Mouse (Mus musculus) urinary bladder, adult 18-20 months (tissue): Measurements from ENCODE around the gene Noxo1.
"Not testable (repeated sequence)": the region's sequence is repeated elsewhere in the genome, so short reads cannot be mapped to it uniquely, and the experiment has no call there.

Experiments
- DNase-seq, 2 experiments: peaks; one replicate each; pipeline ENCODE4 v3.0.0; 2022; ENCODE audit warnings: low spot score in 2 of 2, mixed read lengths in 2 of 2

Noxo1 gene

DNA sequence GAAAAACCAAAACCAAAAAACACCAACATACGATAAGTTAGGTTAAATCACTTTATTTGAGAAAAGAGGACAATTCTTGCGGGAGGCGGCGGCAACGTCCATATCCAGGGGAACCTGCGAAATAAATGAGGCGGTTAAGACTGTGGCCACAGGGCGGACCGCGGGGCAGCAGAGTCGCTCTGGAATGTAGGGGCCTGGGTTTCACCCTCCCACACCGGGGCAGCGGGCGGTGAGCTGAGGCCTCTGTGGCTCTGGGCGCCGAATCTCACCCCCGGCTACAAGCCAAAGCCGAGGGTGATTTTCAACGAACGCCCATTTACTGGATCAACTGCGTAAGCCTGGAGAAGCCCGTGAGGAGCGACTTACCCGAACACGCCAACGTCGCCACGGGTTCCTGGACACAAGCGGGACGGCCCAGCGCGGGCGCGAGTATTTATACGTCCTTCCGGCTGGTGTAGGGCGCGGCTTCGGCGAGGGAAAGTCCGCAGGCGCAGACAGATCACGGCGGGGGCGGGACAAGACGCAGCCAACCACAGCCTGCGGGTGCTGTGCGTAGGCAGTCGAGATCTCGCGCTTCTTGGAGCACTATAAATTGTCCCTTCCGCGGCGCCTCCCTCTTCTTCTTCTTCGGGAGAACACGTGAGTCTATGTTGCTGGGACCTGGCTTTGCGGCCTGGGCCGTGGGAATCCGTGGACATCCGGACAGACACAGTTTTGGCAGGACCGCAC is 23.6 kb downstream of the Noxo1 start:
- peak; percentile 89 to 97 for DNase-seq

DNA sequence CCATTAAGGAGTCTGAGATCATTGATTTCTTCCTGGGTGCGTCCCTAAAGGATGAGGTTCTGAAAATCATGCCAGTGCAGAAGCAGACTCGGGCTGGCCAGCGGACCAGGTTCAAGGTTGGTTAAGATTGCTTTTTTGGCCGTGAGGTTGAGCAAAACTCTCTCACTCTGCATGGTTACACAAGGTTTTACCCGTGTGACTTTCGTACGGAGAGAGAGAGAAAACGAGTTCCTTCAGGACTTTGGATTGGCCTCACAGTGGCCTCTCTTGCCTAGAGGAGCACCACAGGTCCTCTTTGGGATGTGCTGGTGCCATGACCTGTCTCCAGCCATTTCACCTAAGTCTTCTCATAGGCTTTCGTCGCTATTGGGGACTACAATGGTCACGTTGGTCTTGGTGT is 24.6 kb downstream of the Noxo1 start:
- DNase-seq: not testable (repeated sequence)

DNA sequence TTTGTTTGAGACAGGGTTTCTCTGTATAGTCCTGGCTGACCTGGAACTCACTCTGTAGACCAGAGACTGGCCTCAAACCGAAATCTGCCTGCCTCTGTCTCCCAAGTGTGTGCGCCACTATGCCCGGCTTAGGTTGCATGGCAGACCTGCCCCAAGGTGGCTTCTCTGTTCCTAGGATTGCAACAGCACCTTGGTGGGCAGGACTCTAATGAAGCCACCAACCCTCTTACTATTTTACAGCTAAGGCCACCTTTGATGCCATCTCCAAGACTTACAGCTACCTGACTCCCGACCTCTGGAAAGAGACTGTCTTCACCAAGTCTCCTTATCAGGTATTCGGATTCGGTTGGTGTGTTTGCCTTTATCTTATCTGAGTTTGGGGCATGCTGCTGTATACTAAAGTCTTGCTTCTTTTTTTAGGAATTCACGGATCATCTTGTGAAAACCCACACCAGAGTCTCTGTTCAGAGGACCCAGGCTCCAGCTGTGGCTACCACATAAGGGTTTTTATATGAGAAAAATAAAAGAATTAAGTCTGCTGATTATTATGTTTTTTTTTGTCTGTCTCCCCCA is 25.4 kb downstream of the Noxo1 start:
- not testable (repeated sequence) for DNase-seq

DNA sequence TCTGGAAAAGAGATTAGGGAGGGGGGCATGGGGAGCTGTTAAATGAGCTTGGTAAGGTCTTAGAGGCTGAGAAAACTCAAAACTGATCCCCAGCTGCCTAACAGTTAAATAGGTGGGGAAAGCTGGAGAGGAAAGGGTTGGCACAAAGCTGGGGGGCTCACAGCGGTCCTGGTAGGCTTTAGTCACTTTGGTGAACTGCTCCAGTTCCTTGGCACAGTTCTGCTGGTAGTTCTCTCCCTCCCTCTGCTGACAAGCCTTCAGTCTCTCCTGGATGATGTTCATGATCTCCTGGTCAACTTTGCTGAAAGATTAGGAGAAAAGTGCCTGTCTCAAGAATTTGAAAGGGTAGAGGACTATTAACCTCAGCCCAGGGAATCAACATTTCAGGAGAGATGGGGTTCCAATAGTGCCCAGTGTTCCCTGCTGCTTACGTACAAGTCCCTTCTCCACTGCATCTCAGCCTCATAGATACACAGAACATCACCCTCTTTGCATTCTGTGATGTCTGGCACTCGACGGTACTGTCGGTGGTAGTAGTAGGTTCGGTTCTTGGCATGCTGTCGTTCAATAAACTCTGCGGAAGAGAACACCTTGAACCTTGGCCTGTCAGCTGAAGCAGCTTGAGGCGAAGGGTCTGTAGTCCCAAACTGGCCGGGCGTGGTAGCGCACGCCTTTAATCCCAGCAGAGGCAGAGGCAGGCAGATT is 26.3 kb downstream of the Noxo1 start:
- no peak for DNase-seq

DNA sequence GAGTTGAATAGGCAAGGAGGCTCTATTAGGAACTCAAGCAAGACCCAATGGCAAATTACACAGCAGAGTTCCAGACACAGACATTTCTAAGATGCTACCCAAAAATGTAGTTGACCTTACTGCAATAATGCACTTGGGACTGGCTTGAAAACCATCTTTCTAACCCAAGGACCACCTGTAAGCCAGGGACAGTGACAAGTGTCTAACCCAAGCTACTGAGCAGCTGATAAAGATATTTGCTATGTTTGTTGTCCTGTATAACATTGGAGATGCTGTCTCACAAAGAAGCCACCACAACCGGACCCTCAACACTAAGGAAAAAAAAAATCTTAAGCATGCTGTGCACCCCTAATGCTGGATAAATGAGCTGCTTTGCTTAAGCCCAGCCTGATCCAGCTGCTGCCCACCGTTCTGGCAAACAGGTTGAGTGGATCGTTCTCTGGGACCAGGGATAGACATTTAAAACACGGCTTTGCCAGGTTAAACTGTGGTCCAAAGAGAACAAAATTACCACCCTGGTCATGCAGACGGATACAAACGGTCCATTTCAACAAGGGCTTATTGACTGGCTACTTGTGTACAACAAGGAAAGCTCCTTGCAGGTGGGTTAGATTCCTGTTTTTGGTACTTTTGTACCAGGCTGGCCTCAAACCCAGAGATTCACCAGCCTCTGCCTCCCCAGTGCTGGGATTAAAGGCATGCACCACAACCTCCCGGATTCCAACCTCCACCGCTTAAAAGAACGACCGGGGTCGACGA is 27.3 kb downstream of the Noxo1 start:
- DNase-seq: no peak

DNA sequence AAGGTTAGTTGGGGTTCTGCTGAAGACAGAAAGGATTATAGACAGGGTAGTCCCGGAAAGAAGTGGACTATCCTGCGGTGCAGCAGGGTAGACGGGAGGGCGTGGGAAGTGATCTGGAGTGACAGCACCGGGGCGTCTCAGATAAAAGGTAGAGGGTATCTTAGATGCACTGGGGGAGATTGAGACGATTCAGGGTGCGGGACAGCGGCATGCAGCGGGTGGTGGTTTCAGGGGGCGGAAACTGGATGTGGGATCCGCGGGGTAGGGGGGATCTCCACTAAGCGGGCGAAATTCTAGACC is 27.8 kb downstream of the Noxo1 start:
- peak in 1 of 2 experiments; percentile 28 for DNase-seq

DNA sequence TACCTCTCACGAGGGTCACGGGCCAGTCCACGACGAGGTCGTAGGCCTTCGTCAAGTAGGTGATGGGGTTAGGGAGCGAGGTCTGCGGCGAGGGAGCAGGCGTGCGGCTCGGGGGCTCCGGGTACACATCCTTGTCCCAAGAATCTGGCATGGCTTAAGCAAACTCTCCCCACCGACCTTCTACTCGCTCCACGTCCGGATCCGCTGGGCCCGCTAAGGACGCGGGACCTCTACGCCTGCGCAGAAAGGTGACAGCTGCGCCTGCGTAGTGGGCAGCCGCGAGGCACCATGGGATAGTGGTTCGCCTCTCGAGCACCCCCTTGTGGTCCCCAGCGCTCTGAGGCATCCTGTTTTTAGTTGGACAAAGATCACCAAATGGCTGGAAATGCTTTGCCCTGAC is 28.1 kb downstream of the Noxo1 start, which contains the start of gene Ndufb10:
Ndufb10 (minus strand) TSS at position 295 of the 400 bp plus-strand sequence.
- DNase-seq: peak; percentile 90 to 94

DNA sequence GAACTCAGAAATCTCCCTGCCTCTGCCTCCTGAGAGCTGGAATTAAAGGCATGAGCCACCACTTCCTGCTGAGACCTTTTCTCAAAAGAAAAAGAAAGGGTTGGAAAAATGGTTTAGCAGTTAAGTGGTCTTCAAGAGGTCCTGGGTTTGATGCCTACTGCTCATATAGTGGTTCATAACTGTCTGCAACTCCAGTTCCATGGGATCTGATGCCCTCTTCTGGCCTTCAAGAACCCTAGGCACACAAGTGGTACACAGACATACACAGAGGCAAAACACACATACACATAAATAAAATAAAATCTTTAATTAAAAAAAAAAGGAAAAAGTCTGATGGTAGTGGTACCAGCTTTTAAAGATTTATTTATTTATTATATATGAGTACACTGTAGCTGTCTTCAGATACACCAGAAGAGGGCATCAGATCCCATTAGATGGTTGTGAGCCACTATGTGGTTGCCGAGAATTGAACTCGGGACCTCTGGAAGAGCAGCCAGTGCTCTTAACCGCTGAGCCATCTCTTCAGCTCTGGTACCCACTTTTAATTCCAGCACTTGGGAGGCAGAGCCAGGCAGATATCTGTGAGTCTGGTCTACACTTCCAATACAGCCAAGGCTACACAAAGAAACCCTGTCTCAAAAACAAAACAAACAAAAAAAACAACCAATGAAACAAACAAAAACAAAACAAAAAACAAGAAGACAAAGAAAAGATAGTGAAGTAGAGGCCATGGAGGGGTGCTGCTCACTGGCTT is 29.8 kb downstream of the Noxo1 start:
- no peak for DNase-seq

DNA sequence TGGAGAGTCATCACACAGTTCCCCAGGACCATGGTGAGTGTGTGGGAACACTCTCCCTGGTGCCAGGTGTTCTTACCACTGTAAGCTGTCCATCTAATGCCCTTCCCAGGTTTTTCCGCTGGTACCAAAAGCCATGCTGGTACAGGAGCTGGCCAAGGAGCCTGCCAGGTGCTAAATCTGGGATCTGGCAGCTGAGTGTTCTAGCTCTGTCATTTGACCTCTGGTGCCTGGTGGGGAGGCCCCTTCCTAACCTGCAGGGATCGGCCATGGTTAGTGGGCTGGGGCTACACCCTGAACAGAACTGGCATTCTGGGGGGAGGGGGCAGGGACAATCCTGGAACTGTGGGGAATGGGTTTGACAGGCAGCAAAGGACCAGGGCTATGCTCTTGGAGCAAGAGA is 31.6 kb downstream of the Noxo1 start, which contains the start of gene Rpl3l:
Rpl3l (plus strand) TSS at position 203 of the 400 bp plus-strand sequence.
- no peak for DNase-seq

DNA sequence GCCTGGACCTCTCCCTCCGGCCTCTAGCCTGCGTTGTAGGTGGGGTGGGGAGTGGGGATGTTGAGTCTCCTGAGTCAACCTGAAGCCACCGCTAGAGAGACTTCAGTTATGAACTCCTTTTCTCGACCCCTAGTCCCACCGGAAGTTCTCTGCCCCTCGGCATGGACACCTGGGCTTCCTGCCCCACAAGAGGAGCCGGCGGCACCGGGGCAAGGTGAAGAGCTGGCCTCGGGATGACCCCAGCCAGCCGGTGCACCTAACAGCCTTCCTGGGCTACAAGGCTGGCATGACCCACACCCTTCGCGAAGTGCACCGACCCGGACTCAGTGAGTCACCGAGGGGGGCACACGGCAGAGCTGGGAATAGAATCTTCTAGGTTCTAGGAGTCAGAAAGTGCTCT is 32.1 kb downstream of the Noxo1 start:
- no peak for DNase-seq

DNA sequence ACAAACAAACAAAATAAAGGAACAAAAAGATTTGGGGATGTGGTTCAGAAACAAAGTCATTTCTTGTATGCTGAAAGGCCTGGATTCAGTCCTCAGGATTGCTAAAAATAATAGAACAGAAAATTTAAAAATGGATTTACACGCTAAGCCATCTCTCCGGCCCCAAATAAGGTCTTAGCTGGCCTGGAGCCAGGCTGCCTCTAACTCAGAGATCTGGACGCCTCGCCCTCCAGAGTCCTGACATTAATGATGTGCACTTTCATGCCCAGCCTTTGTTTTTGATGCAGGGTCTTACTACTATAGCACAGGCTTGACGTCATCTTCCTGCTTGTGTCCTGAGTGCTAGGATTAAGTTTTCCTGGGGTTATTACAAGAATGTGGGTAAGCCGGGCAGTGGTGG is 33.0 kb downstream of the Noxo1 start:
- no peak for DNase-seq

DNA sequence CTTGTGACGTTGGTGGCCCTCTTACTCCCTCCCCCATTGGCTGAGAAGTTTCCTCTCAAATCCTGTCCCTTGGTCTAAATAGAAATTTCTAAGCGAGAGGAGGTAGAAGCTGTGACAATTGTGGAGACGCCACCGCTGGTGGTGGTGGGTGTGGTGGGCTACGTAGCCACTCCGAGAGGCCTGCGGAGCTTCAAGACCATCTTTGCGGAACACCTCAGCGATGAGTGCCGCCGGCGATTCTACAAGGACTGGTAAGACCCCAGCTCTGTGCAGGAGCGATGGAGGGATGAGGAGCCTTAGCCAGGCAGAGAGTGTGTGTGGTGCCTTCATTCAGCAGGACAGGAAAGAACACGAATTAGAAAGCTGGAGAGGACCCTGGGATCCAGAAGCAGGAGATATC is 34.8 kb downstream of the Noxo1 start:
- DNase-seq: no peak

DNA sequence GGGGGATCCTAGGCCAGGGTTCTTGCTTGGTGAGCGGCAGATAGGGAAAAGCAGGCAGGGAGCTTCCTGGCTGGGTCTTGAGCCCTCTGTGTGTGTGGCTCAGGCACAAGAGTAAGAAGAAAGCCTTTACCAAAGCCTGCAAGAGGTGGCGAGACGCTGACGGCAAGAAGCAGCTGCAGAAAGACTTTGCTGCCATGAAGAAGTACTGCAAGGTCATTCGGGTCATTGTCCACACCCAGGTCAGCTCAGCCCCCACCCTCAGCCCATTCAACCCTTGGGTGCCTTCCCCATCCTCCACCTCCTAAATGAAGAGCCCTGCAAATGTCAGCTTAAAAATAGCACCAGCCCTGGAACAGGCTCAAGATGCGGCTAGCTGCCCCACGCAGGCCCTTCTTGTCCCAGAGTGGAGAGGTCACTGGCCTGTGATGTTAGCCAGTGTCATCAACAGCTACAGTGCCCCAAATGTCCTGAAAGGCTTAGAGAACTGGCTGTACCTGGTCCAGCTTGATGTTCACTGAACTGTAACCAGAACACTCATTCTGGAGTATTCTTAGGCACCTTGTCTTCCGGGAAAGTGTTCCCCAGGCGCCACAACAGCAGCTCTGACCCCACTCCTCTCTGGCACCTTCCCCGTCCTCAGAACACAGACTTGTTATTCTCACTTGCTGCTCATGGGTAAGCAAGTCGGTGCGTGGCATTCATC is 36.4 kb downstream of the Noxo1 start:
- DNase-seq: no peak

DNA sequence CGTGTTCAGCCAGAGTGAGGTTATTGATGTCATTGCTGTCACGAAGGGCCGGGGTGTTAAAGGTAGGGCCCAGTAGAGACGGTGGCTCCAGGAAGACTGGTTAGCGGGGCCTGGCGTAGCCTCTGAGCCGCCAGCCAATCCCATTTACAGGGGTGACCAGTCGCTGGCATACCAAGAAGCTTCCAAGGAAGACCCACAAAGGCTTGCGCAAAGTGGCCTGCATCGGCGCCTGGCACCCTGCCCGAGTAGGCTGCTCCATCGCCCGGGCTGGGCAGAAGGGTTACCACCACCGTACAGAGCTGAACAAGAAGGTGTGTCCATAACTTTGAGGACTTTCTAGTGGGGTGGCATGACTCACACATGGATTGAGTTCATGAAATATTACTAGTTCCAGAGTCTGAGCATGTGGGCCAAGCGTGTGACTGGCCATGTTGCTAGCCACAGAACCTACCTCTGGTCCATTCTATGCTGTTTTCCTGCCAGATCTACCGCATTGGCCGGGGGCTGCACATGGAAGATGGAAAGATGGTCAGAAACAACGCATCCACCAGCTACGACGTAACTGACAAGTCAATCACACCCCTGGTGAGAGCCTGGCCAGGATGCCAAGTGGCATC is 37.5 kb downstream of the Noxo1 start:
- DNase-seq: no peak

DNA sequence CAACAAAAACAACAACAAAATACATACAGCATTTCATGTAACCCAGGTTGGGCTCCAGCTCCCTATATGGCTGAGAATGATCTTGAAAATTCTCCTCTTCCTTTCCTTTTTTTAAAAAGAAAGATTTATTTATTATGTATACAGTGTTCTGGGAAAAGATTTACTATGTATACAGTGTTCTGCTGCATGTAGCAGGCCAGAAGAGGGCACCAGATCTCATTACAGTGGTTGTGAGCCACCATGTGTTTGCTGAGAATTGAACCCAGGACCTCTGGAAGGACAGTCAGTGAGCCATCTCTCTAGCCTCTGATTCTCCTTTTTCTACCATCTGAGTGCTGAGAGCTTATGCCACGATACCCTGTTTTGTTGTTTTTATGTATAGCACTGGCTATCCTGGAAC is 38.5 kb downstream of the Noxo1 start:
- no peak for DNase-seq

DNA sequence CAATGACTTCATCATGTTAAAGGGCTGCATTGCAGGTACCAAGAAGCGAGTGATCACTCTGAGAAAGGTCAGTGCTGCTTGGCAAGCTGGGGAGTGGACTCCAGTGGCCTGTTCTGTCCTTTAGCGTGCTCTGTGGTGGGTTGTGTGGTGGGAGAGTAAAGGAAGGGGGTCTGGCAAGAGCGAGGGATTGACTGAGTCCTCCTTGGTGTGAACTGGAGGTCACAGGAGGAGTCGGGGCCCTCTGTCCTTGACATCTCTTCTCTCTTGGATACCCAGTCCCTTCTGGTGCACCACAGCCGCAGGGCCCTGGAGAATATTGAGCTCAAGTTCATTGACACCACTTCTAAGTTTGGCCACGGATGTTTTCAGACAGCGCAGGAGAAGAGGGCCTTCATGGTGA is 39.4 kb downstream of the Noxo1 start:
- no peak for DNase-seq

DNA sequence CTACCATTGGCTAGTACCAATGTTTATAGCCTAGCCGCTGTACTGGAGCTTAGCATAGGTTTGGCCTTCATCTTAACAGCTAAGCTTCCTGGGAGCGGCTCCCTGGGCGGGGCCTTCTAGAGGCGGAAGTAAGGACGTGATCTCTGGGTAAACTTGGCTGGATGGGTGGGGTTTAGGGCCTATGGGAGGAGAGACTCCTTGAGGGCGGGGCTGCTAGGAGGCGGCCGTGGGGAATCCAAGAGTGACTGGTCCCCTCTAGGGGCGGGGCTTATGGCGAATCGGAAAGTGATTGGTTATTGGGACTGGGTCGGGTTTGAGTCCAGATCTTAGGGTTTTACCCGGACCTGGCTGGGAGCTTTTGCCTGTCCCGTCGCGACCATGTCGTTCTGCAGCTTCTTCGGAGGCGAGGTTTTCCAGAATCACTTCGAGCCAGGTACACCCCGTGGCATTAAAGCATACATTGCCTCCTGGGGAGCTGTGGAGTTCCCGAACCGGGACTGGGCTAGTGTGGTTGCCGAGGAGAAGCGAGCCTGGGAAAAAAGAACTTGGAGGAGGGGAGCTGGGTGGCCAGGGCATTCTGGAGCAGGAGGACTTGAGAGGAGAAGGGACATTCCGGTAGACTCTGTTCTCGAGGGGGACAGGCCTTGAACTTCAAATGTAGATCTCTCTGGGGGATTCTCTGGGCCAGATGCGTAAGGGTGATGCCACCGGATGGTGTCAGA is 40.5 kb downstream of the Noxo1 start, which contains the start of gene Msrb1:
Msrb1 (plus strand) TSS at position 313 of the 722 bp plus-strand sequence.
- peak; percentile 89 to 98 for DNase-seq

DNA sequence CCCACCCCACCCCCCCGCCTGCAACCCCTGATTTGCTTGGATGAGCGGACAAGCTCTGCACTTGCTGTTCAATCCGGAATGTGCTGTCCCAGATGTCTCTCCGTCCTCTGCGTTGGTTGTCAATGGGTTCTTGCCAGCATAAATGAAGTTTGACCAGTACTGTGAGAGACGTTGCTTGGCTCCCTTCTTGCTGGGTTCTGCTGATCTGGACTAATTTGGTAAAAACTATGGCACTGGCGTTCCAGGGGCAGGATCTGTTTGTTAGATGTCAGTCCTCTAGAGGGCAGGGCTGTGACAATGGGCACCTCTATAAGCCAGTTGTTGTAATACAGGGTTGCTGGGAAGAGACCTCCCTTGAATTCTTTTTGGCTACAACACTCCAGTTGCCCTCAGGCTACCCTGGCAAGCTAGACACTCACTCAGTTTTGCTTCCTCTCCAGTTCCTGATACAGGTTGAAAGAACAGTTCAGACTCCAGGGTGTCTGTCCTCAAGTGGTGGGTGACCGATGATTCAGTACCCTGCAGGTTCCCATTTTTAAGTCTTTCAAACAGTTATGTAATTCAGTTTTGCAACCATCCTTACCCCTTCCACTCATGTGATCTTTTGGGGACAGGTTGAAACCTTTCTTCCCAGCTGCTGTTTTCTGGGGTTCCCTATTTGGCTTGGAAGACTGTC is 41.2 kb downstream of the Noxo1 start:
- no peak for DNase-seq

DNA sequence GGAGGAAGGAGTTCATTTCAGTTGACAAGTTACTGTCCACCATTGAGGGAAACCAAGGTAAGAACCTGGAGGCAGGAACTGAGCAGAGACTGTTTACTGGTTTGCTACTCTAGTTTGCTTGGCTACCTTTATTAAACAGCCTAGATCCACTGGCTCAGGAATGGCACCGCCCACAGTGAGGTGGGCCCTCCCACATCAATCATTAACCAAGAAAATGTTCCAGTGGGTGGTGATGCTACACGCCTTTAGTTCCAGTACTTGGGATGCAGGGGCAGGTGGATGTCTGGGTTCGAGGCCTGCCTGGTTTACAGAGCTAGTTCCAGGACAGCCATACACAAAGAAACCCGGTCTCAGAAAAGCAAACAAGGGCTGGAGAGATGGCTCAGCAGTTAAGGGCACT is 42.2 kb downstream of the Noxo1 start:
- no peak for DNase-seq
